Mouse (Mus musculus) neural tube, embryonic 10.5 days (tissue): ENCODE data around the gene Dclk2.

Source experiments
- DNase-seq: peaks from one replicate; pipeline ENCODE4 v3.0.0-alpha.2; 2017; ENCODE audit warnings: low spot score; ENCODE audit errors: extremely low spot score

Dclk2 gene

DNA sequence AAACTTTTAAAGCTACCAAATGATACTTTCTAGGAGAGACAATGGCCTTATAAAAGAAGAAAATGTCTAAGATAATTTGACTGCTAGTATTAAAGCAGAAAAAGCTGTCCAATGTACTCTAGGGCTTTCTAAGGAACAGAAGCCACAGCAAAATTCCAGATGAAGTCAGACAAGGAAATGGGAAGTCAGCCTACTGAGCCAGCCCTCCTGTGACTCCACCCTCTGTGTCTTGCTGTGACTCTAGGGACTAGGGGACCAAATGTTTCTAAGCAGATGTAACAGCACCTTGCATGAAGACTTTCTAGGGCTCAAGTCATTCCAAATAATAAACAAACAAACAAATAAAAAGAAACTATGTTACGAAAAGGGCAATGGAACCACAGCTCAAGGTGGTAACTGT, 75.1 kb downstream of the Dclk2 start:
- DNase-seq = no peak

DNA sequence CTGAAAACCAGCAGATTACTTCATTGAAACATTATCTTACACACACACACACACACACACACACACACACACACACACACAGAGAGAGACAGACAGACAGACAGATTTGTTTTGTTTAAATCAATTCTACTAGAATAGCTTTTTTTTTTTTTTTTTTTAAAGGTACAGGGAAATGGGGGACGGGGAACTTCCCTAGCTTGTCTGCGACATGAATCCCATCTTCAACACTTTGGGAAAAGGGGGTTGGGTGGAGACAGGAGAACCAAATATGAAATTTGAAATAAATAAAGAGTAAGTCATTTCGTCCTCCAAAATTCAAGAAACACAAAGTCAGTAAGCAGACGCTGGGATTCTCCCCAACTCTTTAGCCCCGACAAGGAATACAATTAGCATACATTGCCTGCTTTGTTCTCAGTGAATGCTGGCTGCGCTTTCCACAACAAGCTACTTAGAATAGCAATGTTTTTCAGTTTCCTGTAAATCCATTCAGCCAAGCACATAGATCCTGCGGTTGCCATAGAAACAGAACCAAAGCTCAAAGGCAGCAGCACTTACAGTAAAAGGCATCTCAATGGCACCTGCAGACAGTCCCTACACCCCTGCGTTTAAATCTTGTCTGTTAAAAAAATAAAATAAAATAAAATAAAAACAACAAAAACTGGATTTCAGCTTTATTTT, 75.7 kb downstream of the Dclk2 start:
- peak; percentile 28 for DNase-seq

DNA sequence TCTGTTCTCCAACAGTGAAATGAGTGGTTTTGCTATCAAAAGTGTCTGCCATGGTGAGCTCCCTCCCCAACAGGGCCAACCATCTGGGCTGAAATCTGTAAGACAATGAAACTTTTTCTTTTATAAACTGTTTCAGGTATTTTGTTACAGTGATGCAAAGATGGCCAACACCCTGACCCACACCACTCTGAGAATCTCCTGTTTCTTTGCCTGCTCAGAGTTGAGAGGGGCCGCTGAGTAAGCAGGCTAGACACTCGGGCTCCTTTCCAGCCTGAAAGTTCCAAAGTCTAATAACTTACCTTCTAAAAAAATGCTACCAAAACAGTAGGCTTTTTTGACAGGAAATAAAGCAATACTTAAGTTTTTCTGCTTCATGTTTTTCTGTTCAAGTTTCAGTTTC, 78.2 kb downstream of the Dclk2 start:
- no peak for DNase-seq

DNA sequence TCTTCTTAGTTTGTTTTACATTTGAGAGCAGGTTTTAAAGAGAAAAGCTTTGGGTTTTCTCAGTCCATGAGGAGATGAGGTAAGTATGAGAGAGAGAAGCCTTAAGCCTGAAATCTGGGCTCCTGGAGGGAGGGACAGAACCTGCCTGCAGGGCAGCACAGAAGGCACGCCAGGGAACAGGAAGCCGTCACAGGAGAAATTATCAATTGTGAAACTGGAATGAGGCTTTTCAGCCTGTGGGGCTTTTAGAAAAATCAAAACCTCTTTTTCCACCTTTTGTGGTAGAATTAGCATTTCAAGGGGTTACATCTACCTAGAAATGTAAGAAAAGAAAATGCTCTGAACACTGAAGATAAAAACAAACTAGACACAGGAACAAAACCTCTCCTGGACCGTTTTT, 81.0 kb downstream of the Dclk2 start:
- DNase-seq = no peak

DNA sequence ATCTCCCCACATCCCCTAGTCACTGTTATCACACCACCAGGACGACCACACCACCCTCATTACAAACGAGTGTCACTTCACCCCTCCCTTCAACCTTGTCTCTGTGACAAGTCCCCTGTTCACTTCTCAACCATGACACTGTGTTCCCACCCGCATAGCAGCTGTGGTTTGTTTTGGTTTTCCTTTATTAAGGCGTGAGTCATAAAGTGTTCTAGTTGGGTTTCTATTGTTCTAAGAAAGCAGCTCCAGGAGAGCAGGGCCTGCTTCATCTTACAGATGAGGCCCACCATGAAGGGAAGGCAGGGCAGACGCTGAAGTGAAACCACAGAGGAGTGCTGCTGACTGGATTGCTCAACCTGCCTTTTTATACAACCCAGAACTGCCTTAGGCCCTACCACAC, 83.3 kb downstream of the Dclk2 start:
- no peak for DNase-seq

DNA sequence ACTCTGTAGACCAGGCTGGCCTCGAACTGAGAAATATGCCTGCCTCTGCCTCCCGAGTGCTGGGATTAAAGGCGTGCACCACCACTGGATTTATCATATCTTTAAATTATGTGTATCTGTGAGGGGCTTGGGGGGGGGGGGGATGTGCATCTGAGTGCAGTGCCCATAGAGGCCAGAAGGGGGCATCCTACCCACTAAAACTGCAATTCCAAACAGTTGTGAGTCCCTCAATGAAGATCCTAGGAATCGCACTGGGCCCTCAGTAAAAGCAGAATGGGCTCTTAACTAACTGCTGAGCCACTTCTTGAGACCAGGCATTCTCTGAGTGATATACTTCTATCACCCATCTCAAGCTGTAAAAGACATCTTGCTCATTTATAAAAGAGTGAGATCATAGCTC, 85.5 kb downstream of the Dclk2 start:
- no peak for DNase-seq

DNA sequence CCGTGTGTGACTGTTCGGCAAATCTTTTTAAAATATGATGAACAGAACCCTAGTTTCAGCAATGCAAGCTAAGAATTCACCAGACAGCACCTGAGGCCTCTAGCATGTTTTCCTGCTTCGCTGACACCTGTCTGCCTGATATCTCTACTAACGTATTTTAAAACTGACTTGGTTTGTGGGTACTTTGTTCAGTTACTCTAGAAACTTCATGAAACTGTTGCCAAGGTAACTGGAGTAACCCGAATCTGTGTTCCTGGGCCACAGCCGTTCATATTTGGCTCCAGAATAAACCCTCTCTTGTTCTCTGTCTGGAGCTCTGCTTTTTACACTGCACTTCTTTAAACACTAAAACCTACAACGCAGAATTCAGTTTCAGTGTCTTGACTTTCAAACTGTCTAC, 86.3 kb downstream of the Dclk2 start:
- no peak for DNase-seq

DNA sequence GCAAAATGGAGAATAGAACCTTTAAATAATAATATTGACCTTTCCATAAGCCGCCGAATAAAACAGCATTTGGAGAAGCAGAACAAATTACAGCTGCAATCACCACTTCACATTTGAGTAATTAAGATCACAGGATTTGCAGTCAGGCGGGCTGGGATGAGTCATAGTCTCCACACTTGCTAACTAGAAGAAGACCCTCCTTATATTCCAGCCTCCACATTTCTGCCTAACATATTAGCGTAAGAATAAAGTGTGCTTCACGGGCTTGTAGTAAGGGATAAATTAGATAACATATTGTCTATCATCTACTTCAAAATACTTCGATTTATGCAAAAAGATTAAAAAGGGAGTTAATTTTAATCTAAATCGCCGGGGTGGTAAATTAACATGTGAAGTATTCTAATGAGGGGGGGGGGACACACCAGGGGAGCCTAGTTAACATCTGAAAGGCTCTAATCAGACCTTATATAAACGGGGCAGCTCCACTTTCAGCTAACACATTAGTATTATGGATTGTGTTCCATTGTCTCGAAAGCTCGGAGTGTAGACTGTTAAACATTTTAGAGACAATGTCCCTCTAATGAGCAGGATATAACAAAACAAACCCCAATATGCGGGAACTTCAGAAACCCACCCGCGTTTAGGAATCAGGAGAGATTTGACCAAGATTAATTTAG, 87.9 kb downstream of the Dclk2 start:
- DNase-seq = no peak

DNA sequence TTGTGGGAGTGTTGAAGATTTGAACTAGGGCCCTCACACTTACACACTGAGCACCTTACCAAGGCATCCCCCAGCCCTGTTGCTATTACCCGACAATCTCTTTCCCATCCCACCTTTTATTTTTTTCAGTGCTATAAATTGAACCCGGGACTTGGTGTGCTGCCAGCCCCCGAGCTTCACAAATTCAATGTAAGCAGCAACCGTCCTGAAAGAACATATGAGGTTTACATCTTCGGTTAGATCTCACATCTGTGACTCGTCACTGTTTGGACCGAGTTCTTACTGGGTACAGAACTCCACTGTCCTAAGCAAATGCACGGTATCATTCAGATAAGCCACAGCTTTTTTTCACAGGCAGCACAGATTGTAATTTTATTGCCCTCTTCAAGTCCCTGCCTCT, 88.5 kb downstream of the Dclk2 start:
- no peak for DNase-seq

DNA sequence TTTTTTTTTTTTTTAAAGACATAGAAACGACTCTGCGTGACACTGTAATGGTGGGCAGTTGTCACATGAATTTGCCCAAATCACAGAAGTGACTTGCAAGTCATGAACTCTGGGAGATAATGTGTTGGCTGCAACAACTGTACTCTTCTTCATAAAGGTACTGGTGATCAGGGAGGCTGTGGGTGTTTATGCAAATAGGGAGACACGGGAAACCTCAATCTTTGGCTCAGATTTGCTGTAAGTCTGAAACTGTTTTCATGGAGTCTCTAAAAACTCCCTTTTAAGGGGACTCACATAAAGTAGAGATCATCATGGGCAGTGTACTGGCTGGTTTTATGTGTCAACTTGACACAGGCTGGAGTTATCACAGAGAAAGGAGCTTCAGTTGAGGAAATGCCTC, 93.1 kb downstream of the Dclk2 start:
- no peak for DNase-seq

DNA sequence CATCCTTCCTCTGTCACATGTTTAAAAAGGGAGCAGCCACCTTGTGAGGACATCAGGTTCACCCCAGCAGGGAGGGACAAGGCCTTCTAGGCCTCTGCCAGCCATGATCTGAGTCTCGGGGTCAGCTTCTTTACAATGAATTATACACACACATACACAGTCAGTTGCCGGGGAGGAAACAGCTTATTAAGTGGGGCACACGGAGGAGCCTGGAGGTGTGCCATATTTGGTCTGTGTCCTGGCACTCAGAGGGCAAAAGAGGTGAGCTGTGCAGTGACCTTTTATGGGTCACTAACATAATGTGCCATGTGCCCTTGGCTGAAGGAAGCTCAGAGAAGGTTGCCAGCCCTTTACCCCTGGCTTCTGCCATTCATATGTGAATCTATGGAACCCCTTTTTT, 99.3 kb downstream of the Dclk2 start:
- DNase-seq = no peak

DNA sequence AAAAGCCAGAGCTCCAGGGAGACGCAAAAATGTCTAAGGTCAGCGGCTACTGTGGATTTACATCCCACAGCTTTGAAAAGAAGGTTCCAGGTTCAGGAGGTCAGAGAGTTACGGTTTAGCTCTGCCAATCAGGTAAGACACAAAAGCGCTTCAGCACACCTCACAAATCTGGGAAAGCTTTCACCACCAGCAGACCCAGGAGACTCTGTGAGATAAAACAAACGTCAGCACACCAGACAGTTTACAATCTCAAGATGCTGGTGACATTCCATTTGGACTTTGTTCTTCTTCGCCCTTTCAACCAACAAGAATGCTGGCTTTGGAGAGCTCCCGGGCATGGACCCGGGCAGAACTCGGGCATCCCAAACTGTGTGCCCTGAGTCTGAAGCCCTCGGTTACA, 100.3 kb downstream of the Dclk2 start:
- peak; percentile 34 for DNase-seq

DNA sequence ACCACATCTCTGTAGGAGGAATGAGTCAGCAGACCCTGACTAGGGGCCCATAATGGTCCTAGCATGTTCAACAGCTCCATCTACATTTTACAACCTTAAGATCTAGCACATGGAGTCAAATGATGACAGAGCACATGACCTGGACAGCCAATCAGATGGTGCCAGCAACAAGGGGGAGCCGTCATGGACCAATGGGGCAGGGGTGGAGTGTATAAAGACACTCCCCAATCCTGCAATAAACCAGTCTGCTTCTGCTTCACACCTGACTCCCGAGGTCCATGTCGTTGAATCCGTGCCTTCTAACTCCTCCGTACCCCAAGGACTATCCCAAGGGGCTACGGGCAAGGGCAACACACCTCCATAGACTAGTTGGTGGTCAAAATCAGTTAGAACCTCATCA, 101.3 kb downstream of the Dclk2 start:
- DNase-seq = no peak

DNA sequence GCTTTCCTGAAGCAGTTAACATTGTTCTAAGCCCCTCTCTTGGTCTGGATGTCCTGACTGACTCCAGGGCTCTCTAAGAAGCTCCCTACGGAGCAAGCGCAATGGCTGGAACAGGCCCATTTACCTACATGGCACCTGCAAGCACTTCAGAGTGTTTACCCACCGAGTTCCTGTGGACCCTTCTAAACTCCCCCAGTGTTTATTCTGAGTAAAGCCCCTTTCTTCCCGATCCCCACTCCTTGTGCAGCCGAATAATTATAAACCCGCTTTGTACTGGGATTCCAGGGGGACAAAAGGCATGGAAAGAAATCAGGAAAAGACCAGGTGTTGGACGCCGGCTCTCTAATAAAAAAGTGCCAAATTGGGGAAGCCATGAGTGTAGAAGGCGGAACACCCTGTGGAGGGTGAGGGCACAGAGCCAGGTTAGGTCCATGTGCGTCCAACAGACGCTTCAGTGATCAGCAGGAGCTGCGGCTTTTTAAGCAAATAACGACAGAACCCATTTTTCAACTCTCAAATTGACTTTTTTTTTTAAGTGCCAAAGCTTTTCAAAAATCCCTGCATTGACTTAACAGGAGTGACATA, 102.6 kb downstream of the Dclk2 start:
- no peak for DNase-seq

DNA sequence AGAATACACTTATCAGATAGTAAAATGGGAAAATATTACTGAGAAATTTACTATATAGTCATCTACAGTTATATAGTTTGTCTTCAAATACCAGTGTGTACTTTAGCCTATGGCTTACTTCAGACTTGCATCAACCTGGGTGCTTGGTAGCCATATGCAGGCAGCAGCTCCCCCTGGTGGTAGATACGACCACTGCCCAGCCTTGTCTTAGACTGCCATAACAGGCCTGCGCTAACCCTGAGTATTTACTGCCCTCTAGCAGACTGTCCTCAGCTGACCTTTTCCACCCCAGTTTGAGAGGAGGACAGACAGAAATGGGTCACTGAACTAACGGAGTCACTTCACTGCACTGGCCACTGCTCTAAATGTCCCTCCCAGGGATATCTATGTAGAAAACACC, 108.0 kb downstream of the Dclk2 start:
- peak; percentile 69 for DNase-seq

DNA sequence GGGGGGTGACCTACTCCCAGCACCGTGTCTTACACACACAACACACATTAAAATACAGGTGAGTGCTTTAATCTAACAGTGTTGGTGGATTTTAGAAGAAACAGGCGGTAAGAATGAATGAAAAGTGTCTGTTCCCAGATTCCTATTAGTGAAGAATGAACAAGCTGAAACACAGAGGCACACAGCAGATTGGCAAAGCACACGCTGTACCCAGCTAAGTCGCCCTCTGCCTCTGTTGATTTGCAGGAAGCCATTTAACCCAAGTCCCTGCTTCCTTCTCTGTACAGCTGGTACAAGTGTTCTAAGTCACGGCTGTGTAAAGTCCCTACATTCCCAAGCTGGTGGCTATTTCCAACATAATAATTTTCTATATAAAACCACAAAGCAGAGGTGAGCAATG, 109.7 kb downstream of the Dclk2 start:
- DNase-seq = no peak

DNA sequence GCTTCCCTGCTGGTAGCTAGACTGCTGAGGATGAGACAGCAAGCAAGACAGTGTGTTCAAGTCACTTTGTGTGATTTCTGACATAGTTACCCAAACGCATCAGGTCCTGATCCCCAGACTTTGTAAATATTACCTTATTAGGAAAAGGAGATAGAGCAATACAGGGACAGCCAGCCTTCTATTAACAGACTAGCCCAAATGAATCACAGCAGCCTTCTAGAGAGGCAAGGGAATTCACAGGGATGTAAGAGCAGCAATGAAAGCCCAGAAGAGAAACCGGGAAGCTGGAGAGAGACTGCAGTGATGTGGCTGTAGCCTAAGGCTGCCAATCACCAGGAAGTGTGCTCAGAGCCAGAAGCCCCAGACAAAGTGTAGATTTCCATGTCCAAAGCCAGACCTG, 111.0 kb downstream of the Dclk2 start:
- no peak for DNase-seq

DNA sequence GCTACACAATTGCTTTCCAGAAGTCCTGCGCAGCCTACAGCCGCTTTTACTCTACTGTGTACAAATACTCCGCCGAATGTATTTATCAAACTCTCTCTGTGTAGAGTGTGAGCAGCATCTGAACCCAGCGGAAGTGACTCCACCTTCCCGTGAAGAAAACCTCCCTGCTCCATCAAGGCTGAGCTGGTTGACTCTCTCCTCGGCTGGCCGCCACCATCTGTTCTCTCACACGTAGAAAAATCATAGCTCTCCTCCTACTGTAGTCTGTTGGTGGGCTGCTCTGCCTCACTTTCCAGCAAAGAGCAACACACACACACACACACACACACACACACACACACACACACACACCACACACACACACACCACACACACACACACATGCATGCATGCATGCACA, 111.5 kb downstream of the Dclk2 start:
- no peak for DNase-seq

DNA sequence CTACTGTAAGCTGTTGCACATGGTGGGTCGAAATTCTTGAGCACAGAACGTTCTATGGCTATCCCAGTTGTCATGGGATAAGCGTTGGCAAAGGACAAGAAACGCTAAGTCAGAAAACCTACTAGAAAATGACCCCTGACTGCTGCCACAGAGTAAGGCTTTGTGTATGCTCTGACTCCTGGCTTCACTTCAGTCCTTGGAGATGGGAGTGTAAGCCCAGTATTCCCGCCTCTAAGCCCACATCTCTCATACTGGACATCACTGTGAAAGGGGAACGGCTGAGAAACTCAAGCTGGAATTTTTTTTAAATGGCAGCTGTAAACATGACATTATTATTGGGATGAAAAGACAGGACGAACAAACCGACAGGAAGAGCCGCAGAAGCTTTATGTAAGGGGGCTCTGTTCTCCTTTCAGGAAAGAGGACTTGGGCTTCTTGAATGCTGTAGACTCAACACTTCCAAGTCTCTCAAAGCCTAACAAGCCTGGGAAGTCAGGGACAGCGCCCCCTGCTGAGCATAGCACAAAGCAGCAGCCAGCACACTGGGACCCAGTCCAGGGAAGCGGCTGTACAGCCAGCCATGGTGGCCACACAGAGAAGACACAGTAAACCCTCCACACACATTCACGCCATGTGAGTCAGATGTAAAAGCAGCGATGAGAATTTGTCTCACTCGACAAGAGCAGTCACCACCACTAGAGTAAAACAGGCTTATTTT, 112.7 kb downstream of the Dclk2 start:
- DNase-seq = no peak

DNA sequence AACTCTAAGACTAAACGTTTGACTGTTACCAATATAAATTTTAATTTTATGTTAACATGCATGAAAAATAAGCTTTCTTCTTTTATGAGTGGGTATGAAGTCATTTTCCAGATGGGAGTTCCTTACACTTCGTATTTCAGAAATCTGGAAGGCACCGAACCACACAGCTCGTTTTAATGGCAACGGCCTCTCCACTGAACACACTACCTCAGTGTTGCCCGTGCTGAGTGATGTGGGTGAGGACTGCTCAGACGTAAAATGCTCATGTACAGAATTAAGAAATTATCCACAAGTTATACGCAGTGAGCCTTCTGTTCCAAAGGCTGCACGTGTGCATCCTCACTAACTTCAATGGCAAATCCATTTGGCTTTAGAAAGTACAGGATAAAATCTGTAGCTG, 113.8 kb downstream of the Dclk2 start:
- no peak for DNase-seq

DNA sequence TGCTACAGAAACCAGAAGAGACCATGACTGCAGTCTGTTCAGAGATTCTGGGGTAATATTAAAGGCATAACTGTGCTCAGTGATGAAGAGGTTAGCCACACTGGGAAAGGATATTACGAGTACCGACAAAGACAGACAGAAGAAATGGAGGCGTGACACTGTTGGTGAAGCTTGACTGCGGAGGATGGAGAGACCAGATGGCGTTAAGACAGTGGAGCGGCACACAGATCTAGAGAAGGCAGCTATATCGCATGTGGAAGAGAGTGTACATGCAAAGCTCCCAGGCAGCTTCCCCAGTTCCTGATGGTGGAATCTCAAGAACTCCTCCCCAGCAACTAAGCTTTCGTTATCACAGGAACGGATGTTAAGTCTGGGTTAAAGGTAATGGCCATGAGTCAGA, 116.4 kb downstream of the Dclk2 start:
- DNase-seq = no peak

DNA sequence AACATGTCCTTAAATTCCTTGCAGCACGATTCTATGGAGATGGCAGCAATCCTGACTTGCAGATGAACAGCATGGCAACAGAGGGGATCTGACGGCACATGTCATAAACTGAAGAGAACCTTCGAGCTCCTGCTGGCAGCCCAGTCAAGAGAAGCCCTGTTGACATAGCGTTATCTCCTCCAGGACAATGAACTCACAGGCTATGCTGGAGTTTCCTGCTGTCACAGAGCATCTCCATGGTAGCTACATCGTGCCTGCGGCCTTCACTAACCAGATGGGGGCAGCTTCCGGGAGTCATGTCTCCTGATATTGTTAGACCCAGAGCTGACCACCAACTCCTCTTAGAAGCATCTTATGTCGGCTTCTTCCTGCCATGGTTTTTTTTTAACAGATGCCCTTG, 117.8 kb downstream of the Dclk2 start:
- no peak for DNase-seq
